Mouse (Mus musculus): Measurements from ENCODE around the gene Pgap1.

DNA sequence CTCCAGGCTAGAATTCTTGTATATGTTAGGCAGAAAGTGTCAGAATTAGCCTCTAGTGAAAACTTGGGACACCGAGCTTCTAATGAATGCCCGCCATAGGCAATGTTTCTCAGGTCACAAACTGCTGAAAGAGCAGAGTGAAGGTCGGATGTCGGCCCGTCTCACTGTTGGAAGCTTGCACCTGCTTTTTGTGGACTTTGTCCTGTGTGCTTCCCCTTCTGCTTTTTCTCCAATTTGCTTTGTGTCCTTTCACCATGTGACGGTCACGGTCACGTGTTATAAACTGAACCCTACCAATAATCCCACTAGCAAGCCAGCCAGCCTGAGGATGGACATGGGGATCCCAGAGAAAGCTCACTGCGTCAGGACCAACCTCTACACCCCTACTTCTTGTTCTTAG is 12.3 kb downstream of the Pgap1 start:
- TF ChIP-seq POLR2A (IDR thresholded peaks at IDR 0.05; ENCODE audit: low read depth, low read length) (no peak), CTCF (IDR thresholded peaks at IDR 0.05; ENCODE audit: extremely low read depth, insufficient read depth, insufficient read length, insufficient replicate concordance) (no peak)

All from spleen, adult 2 months (tissue).